Mouse (Mus musculus) inflammation-experienced regulatory T-cells, adult 6 months (primary cell): ENCODE data around the gene Oas1a. TPM values are rescaled to one million over a fixed set of nuclear protein-coding genes. Genes with fewer than 3 reads are reported as not detected.
A peak's percentile ranks its signal among the peaks of the same experiment; 100 is the strongest.
"Not testable (repeated sequence)": the region's sequence is repeated elsewhere in the genome, so short reads cannot be mapped to it uniquely, and the experiment has no call there.

Source experiments
- ATAC-seq: one replicate; pipeline ENCODE4 v1.8.0; 2017
- polyA plus RNA-seq, 3 experiments: library from polyadenylated mRNA; unstranded; fragments of 100-300 nt; shearing (Covaris generic); gene quantifications; one replicate each; pipeline ENCODE4 v1.2.1; 2017

Gene Oas1a
- polyA plus RNA-seq, 3 experiments from 2014 or later: 31.0 to 53.3 (median 33.8) TPM

- no peak for ATAC-seq
Observed at GRCm38 (mm10) chr5:120892243-120892660, 15.1 kb downstream of the Oas1a start.

DNA sequence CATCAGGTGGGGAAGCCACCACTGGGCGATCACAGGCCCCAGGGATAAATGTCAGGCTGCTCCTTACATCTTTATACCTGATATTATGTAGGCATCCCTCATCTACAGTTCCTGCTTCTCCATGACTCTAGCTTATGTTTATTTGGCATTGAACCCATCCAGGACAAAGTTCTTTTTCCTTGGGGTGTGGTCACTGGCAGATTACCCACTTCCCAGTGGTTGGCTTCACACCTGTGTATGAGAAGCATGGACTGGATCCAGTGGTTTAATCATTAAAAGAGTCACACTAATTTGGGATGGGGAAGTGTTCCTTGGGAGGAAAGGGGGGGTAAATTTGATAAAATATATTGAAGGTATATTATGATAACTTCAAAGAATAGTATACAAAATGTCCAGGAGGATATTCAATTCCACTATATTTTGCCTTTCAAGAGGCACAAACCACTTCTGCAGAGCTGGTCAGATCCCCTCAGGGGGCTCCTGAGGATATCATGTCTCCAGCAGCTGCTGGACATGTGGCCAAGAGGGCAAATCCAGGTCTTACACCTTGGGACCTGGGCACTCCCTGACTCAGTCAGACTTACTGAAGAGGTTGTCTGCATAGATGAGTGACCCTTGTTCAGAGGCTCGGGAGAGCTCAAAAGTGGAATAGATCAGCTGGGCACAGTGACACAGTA lies 15.6 kb downstream of the Oas1a start:
- not testable (repeated sequence) for ATAC-seq

DNA sequence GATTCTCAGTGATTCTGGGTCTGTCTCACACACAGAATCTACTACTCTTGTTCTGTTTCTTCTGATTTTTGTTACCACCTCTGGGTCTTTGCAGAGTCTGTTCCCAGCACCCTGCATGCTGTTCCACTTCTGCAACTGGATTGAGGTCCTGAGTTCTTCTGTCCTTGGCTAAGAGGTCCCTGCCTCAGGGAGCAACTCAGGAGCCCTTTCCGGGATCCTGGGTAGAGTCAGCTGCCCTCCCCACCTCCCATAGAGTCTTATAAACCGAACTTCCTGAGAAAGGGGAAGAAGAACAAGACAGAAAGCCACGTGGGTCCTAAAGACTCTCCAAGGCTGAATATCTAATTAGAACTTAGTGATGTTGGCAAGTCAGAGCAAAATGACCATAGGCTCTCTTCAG lies 16.3 kb downstream of the Oas1a start:
- no peak for ATAC-seq

DNA sequence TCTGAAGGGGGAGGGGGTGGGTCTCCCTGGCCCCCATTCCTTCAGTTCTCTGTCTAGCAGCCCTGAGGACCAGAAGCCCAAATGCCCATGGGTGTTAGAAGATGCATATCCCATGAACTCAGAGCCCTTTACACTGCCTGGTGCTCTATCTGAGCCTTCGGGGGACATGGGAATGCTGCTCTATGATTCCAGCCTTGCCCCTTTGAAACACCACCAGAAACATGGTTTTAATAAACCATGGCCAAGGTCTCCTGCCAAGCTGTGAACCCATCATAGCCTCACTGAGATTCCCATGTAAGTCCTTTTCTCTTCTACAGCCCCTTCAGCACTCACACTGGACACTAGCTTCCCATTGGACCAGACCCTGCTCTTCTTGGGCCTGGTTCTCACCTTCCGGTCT lies 17.3 kb downstream of the Oas1a start:
- no peak for ATAC-seq

DNA sequence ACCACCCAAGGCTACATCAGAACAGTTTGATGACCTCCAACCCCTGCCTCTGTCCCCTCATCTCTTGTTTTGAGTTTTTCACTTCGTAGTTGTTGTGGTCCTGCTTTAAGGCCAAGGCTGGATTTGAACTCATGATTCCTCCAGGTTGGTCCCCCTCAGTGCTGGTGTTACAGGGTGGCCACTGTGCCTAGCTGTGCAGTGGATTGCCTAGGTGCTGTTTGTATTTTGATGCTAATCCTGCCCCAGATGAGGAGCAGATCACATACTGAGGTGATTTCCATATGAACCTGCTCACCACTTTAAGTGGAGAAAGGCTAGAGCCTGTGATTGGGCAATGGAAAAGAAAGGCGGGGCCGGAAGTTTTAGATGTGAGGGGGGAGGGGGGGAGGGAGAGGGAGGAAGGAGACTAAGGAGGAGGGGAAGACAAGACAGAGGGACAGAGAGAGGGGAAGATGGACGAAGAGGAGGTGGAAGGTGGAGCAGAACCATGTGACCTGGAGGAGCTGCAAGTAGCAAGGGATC lies 19.0 kb downstream of the Oas1a start:
- not testable (repeated sequence) for ATAC-seq

DNA sequence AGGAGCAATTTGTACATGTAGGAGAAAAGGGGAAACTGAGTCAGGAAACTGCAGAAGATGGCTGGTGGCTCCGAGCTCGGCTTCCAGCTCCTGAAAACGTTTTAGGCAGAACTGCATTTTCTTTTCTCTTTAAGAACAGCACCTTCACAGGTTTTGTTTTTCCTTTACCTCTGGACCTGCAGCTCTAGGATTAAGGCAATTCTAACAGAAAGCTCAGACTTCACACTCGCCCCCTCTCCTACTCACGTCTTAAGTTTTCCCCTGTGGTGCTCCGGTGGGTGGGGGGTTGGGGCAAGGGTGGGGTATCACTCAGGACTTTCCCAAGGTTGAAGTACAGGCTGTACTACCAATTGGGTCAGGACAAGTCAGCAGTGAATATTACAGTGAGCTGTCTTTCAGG lies 19.5 kb downstream of the Oas1a start:
- no peak for ATAC-seq

DNA sequence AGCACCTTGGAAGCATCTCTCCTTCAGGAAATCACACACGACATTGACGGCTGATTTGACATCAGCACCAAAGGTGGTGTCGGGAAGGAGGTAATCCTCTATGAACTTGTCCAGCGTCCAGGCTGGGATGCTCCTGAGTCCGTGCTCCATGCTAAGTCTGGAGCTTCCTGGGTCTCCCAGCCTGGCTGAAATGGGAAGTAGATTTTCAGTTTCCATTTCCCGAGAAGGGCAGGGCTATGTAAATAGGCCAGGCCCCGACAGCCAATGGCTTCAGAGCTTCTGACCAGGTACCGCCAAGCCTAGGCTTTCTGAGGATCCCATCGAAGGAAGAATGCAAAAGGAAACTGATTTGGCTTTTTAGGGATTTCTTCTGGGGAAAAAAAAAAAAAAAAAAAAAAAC lies 19.9 kb downstream of the Oas1a start, which contains the start of gene Oas1g:
Oas1g (minus strand) TSS at position 201 of the 400 bp plus-strand sequence.
- ATAC-seq: not testable (repeated sequence)

- ATAC-seq: not testable (repeated sequence)
Observed at GRCm38 (mm10) chr5:120881681-120882080, 25.6 kb downstream of the Oas1a start.

- ATAC-seq: not testable (repeated sequence)
Observed at GRCm38 (mm10) chr5:120878803-120879202, 28.5 kb downstream of the Oas1a start.

GRCm38 (mm10) chr5:120877407-120877806 lies 29.9 kb downstream of the Oas1a start:
- not testable (repeated sequence) for ATAC-seq

DNA sequence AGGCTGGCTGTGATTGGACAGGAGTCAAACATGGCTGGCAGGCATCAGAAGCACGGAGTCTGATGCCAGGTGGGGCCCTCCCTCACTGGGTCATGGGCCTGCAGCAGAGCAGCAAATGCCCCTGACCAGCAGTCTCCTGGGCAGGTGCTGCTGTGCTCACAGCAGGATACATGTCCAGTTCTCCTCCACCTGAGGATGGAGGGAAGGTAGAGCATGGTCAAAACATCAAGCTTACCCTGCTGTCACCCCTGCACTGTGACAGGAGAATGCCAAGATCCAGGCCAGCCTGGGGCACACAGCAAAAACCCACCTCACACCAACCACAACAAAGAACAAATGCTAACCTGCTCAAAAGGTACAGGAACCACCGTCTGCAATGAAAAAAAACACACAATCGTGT lies 30.5 kb downstream of the Oas1a start:
- ATAC-seq: not testable (repeated sequence)

DNA sequence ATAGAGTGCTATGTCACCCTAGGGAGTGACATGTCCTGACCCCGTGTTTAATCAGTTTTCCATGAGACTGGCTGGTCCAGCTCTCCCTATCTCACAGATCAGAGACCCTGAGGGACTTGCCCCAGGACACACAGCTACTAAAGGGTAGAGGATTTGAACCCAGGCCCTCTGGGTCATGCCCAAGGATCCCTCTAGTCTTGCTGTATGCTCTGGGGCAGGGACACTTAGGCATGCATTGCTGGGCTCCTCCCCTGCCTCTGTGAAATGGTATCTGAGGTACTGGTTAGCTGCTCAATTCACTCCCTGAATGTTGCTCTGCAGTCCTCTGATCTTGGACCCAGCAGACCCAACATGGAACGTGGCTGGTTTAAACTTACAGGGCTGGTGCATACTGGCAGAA lies 35.9 kb downstream of the Oas1a start:
- ATAC-seq: no peak

GRCm38 (mm10) chr5:120870782-120871181 lies 36.5 kb downstream of the Oas1a start:
- no peak for ATAC-seq

- ATAC-seq: no peak
Observed at GRCm38 (mm10) chr5:120870081-120870480, 37.2 kb downstream of the Oas1a start.

- no peak for ATAC-seq
Observed at GRCm38 (mm10) chr5:120869436-120870015, 37.8 kb downstream of the Oas1a start.

DNA sequence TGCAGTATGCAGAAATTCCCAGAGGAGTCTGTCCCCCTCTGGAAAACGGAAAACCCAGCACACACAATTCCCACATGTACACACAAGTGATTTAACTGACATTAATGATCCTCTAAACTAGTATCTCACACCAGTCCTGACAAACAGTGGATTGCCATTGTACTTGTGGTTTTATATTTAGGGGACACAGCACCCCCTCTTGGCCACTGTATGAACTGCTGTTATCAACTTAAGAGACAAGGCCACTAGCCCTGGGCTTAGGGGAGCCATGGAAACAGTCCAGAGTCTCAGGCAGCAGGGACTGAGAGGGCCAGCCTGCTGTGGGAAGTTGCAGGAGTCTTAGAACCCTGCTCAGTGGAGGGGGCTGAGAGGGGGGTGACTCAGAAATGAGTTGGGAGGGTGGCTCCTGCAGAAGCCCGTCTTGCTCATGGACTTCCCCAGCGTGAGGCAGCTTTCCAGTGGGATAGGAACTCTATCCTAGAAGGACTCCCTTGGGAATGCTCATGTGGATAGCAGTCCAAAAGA lies 41.9 kb downstream of the Oas1a start:
- ATAC-seq: no peak

DNA sequence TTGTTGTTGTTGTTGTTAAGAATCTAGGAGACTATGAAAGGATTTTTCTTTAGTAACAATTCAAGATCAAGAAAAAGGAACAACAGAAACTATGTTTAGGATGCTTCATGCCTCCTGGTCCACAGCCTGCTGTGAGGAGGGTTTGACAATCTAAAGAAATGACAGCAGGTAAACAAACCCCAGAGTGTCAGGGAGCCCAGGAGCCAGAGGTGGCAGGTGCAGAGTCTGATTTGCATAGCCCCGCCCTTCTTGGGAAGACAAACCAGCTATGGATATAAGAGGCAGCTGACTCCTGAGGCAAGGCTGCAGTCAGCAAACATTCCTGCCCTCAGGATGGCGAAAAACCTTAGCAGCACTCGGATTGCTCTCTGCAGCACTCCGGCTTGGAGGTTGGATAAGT lies 46.2 kb downstream of the Oas1a start, which contains the start of gene Oas1h:
Oas1h (plus strand) TSS at position 301 of the 400 bp plus-strand sequence.
- no peak for ATAC-seq

- no peak for ATAC-seq
Observed at GRCm38 (mm10) chr5:120859241-120859640, 48.1 kb downstream of the Oas1a start.

DNA sequence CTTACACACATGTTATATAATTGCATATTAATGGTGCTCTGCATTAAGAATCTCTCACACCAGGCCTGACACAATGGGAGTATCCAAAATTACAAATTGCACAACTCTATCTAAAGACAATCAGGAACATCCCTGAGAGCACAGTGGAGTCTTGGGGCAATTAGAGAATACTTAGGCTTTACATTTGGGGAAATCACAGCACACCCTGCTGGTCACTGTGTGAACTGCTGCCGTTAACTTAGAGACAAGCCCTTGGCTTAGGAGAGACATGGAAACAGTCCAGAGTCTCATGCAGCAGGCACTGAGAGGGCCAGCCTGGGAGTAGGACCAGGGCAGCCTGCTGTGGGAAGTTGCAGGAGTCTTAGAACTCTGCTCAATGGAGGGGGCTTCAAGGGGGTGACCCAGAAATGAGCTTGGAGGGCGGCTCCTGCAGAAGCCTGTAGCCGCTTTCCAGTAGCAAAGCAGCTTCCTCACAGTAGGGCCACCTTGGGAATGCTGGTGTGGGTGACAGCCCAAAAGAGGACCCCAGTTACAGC lies 57.7 kb downstream of the Oas1a start:
- ATAC-seq: peak; percentile 28

DNA sequence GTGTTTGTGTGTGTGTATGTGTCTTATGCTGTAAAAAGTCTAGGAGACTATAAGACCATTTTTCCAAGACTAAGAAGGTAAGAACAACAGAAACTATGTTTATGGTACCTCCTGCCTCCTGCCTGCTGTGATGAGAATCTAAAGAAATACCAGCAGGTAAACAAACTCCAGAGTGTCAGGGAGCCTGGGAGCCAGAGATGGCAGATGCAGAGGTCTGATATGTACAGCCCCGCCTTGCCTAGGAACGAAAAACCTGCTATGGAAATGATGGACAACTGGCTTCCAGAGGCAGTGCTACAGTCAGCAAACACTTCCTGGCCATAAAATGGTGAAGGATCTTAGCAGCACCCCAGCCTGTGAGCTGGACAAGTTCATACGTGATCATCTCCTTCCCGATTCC lies 60.3 kb downstream of the Oas1a start, which contains the start of gene Oas1f:
Oas1f (plus strand) TSS at position 301 of the 400 bp plus-strand sequence.
- ATAC-seq: no peak
